Mouse (Mus musculus): ENCODE data around the gene Ddhd1. TPM values are rescaled to one million over a fixed set of nuclear protein-coding genes. Genes with fewer than 3 reads are reported as not detected.

Ddhd1 gene
- polyA plus RNA-seq, 1 experiment = 5.5 TPM

GRCm38 (mm10) chr14:45648144-45648543 is 9.8 kb downstream of the Ddhd1 start:
- Histone ChIP-seq H3K4me2 (ENCODE audit: low read depth) (no peak overlapping the region), H3K27me3 (ENCODE audit: control insufficient read depth, insufficient read depth, insufficient read length) (no peaks in the 10 kb centered on the region), H3K4me3 (no peak overlapping the region), H3K79me2 (ENCODE audit: control insufficient read depth, insufficient read depth) (peaks cover 8% of the 10 kb centered on the region), H3K36me3 (ENCODE audit: control insufficient read depth, insufficient read depth) (no peaks in the 10 kb centered on the region), H3ac (ENCODE audit: control insufficient read depth, insufficient read length) (no peak overlapping the region)
- TF ChIP-seq TCF3 (IDR thresholded peaks at IDR 0.05; ENCODE audit: insufficient read length, low read depth) (no peak), CEBPB (IDR thresholded peaks at IDR 0.05; ENCODE audit: insufficient read depth, poor library complexity, severe bottlenecking) (no peak), MAX (IDR thresholded peaks at IDR 0.05; ENCODE audit: low read depth) (no peak), REST (IDR thresholded peaks at IDR 0.05; ENCODE audit: insufficient read depth, insufficient read length) (no peak), SRF (IDR thresholded peaks at IDR 0.05; ENCODE audit: control insufficient read depth, insufficient read length, low read depth) (no peak), POLR2A (IDR thresholded peaks at IDR 0.05; ENCODE audit: insufficient read length, low read depth) (no peak), E2F4 (IDR thresholded peaks at IDR 0.05; ENCODE audit: insufficient read depth) (no peak), TCF12 (IDR thresholded peaks at IDR 0.05; ENCODE audit: insufficient read depth, poor library complexity, severe bottlenecking) (no peak), MYOD1 (IDR thresholded peaks at IDR 0.05; ENCODE audit: control insufficient read depth in 1 of 3, insufficient read length in 2 of 3, low read depth in 2 of 3) (no peak), MYOG (IDR thresholded peaks at IDR 0.05; ENCODE audit: control insufficient read depth in 1 of 3, insufficient read depth in 1 of 3, insufficient read length in 2 of 3, low read depth in 2 of 3) (no peak), USF1 (IDR thresholded peaks at IDR 0.05; ENCODE audit: low read depth) (no peak), POLR2AphosphoS2 (IDR thresholded peaks at IDR 0.05; ENCODE audit: insufficient read length, low read depth) (no peak)

GRCm38 (mm10) chr14:45647632-45648031 is 10.3 kb downstream of the Ddhd1 start:
- no peak overlapping the region for H3K4me2 ChIP-seq (ENCODE audit: low read depth)
- H3ac ChIP-seq (ENCODE audit: control insufficient read depth, insufficient read length) = no peak overlapping the region
- TF ChIP-seq POLR2AphosphoS2 (IDR thresholded peaks at IDR 0.05; ENCODE audit: insufficient read length, low read depth) = no peak
- no peak for TF ChIP-seq POLR2A (IDR thresholded peaks at IDR 0.05; ENCODE audit: insufficient read length, low read depth)
- TF ChIP-seq TCF3 (IDR thresholded peaks at IDR 0.05; ENCODE audit: insufficient read length, low read depth) = no peak
- TF ChIP-seq MAX (IDR thresholded peaks at IDR 0.05; ENCODE audit: low read depth) = no peak
- TF ChIP-seq TCF12 (IDR thresholded peaks at IDR 0.05; ENCODE audit: insufficient read depth, poor library complexity, severe bottlenecking) = no peak
- TF ChIP-seq USF1 (IDR thresholded peaks at IDR 0.05; ENCODE audit: low read depth) = no peak
- no peak for TF ChIP-seq REST (IDR thresholded peaks at IDR 0.05; ENCODE audit: insufficient read depth, insufficient read length)
- no peak for TF ChIP-seq MYOD1 (IDR thresholded peaks at IDR 0.05; ENCODE audit: control insufficient read depth in 1 of 3, insufficient read length in 2 of 3, low read depth in 2 of 3)
- TF ChIP-seq E2F4 (IDR thresholded peaks at IDR 0.05; ENCODE audit: insufficient read depth) = no peak
- TF ChIP-seq CEBPB (IDR thresholded peaks at IDR 0.05; ENCODE audit: insufficient read depth, poor library complexity, severe bottlenecking) = no peak
- TF ChIP-seq MYOG (IDR thresholded peaks at IDR 0.05; ENCODE audit: control insufficient read depth in 1 of 3, insufficient read depth in 1 of 3, insufficient read length in 2 of 3, low read depth in 2 of 3) = no peak
- no peak for TF ChIP-seq SRF (IDR thresholded peaks at IDR 0.05; ENCODE audit: control insufficient read depth, insufficient read length, low read depth)
- no peaks in the 10 kb centered on the region for H3K36me3 ChIP-seq (ENCODE audit: control insufficient read depth, insufficient read depth)
- no peaks in the 10 kb centered on the region for H3K27me3 ChIP-seq (ENCODE audit: control insufficient read depth, insufficient read depth, insufficient read length)
- peaks cover 8% of the 10 kb centered on the region for H3K79me2 ChIP-seq (ENCODE audit: control insufficient read depth, insufficient read depth)
- no peak overlapping the region for H3K4me3 ChIP-seq

DNA sequence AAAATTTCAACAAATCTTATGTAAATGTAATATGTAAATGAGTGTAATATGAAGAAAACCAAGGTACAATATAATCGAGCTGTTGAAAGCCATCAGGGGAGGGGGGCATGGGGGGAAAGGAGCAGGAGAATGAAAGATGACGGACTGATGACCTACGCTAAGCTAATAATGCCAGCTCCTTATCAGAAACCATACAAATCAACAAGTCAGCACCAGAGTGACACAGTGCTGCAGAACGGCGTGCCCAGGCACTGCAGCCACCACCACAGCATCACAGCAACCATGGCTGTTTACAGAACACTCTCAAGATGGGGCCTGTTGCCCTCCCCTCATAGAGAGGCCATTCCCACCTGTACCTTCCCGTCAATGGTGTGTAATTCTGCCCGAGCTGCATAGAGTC is 10.8 kb downstream of the Ddhd1 start:
- Histone ChIP-seq H3K27me3 (ENCODE audit: control insufficient read depth, insufficient read depth, insufficient read length) (no peaks in the 10 kb centered on the region), H3K79me2 (ENCODE audit: control insufficient read depth, insufficient read depth) (peaks cover 5% of the 10 kb centered on the region), H3K4me2 (ENCODE audit: low read depth) (no peak overlapping the region), H3K4me3 (no peak overlapping the region), H3ac (ENCODE audit: control insufficient read depth, insufficient read length) (no peak overlapping the region), H3K36me3 (ENCODE audit: control insufficient read depth, insufficient read depth) (no peaks in the 10 kb centered on the region)
- TF ChIP-seq MAX (IDR thresholded peaks at IDR 0.05; ENCODE audit: low read depth) = no peak
- TF ChIP-seq TCF12 (IDR thresholded peaks at IDR 0.05; ENCODE audit: insufficient read depth, poor library complexity, severe bottlenecking) = no peak
- no peak for TF ChIP-seq POLR2AphosphoS2 (IDR thresholded peaks at IDR 0.05; ENCODE audit: insufficient read length, low read depth)
- no peak for TF ChIP-seq MYOG (IDR thresholded peaks at IDR 0.05; ENCODE audit: control insufficient read depth in 1 of 3, insufficient read depth in 1 of 3, insufficient read length in 2 of 3, low read depth in 2 of 3)
- no peak for TF ChIP-seq SRF (IDR thresholded peaks at IDR 0.05; ENCODE audit: control insufficient read depth, insufficient read length, low read depth)
- no peak for TF ChIP-seq E2F4 (IDR thresholded peaks at IDR 0.05; ENCODE audit: insufficient read depth)
- TF ChIP-seq REST (IDR thresholded peaks at IDR 0.05; ENCODE audit: insufficient read depth, insufficient read length) = no peak
- TF ChIP-seq CEBPB (IDR thresholded peaks at IDR 0.05; ENCODE audit: insufficient read depth, poor library complexity, severe bottlenecking) = no peak
- TF ChIP-seq TCF3 (IDR thresholded peaks at IDR 0.05; ENCODE audit: insufficient read length, low read depth) = no peak
- no peak for TF ChIP-seq USF1 (IDR thresholded peaks at IDR 0.05; ENCODE audit: low read depth)
- no peak for TF ChIP-seq POLR2A (IDR thresholded peaks at IDR 0.05; ENCODE audit: insufficient read length, low read depth)

GRCm38 (mm10) chr14:45644786-45645185 is 13.2 kb downstream of the Ddhd1 start:
- H3ac ChIP-seq (ENCODE audit: control insufficient read depth, insufficient read length) = no peak overlapping the region
- H3K79me2 ChIP-seq (ENCODE audit: control insufficient read depth, insufficient read depth) = peaks cover 4% of the 10 kb centered on the region
- H3K4me2 ChIP-seq (ENCODE audit: low read depth) = no peak overlapping the region
- no peak overlapping the region for H3K4me3 ChIP-seq
- no peaks in the 10 kb centered on the region for H3K27me3 ChIP-seq (ENCODE audit: control insufficient read depth, insufficient read depth, insufficient read length)
- TF ChIP-seq REST (IDR thresholded peaks at IDR 0.05; ENCODE audit: insufficient read depth, insufficient read length) = no peak
- no peaks in the 10 kb centered on the region for H3K36me3 ChIP-seq (ENCODE audit: control insufficient read depth, insufficient read depth)

- H3K79me2 ChIP-seq (ENCODE audit: control insufficient read depth, insufficient read depth) = peaks cover 4% of the 10 kb centered on the region
- no peak overlapping the region for H3K4me3 ChIP-seq
- TF ChIP-seq MYOD1 (IDR thresholded peaks at IDR 0.05; ENCODE audit: control insufficient read depth in 1 of 3, insufficient read length in 2 of 3, low read depth in 2 of 3) (no peak), REST (IDR thresholded peaks at IDR 0.05; ENCODE audit: insufficient read depth, insufficient read length) (no peak), MAX (IDR thresholded peaks at IDR 0.05; ENCODE audit: low read depth) (no peak), TCF3 (IDR thresholded peaks at IDR 0.05; ENCODE audit: insufficient read length, low read depth) (no peak), SRF (IDR thresholded peaks at IDR 0.05; ENCODE audit: control insufficient read depth, insufficient read length, low read depth) (no peak), CEBPB (IDR thresholded peaks at IDR 0.05; ENCODE audit: insufficient read depth, poor library complexity, severe bottlenecking) (no peak), E2F4 (IDR thresholded peaks at IDR 0.05; ENCODE audit: insufficient read depth) (no peak), POLR2AphosphoS2 (IDR thresholded peaks at IDR 0.05; ENCODE audit: insufficient read length, low read depth) (no peak), POLR2A (IDR thresholded peaks at IDR 0.05; ENCODE audit: insufficient read length, low read depth) (no peak), TCF12 (IDR thresholded peaks at IDR 0.05; ENCODE audit: insufficient read depth, poor library complexity, severe bottlenecking) (no peak), USF1 (IDR thresholded peaks at IDR 0.05; ENCODE audit: low read depth) (no peak), MYOG (IDR thresholded peaks at IDR 0.05; ENCODE audit: control insufficient read depth in 1 of 3, insufficient read depth in 1 of 3, insufficient read length in 2 of 3, low read depth in 2 of 3) (no peak)
- H3ac ChIP-seq (ENCODE audit: control insufficient read depth, insufficient read length) = no peak overlapping the region
- H3K27me3 ChIP-seq (ENCODE audit: control insufficient read depth, insufficient read depth, insufficient read length) = no peaks in the 10 kb centered on the region
- no peak overlapping the region for H3K4me2 ChIP-seq (ENCODE audit: low read depth)
- H3K36me3 ChIP-seq (ENCODE audit: control insufficient read depth, insufficient read depth) = no peaks in the 10 kb centered on the region
These were observed 13.7 kb downstream of the Ddhd1 start for GRCm38 (mm10) chr14:45644202-45644601.

All from myocyte (in vitro differentiated cells).